Mouse (Mus musculus): ENCODE data around the gene Rhoh. TPM values are rescaled to one million over a fixed set of nuclear protein-coding genes. Genes with fewer than 3 reads are reported as not detected.

Rhoh gene
- total and polyA plus RNA-seq, 2 experiments from 2014 or later = 0.42 to 0.45 TPM

DNA sequence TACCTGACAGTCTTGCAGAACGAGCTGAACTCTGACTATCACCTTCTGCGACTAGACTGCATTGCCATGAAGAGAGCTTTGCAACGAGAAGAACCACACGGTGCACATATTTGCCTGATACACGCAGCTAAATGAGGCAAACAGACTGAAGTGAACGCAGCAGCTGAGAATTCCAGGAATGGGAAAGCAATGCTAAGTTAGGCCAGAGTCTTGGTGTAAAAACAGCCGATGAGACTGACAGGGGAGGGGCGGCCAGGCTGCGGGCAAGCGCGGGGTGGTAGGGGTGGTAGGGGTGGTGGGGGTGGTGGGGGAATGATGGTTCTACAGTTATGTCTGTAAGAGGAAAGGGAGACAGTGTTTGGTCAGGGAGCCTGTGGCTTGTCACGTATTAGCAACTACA, 2.1 kb upstream of the Rhoh start:
- TF ChIP-seq CTCF (IDR thresholded peaks at IDR 0.05; ENCODE audit: low read depth) = no peak
- Histone ChIP-seq H3K36me3 (ENCODE audit: insufficient read depth, low read length) (no peaks in the 10 kb centered on the region), H3K4me3 (ENCODE audit: low read length) (no peak overlapping the region), H3K4me1 (ENCODE audit: insufficient read depth, low read length) (no peaks in the 10 kb centered on the region), H3K4me2 (ENCODE audit: low read depth, low read length) (no peak overlapping the region), H3K9me3 (ENCODE audit: low read length) (no peaks in the 10 kb centered on the region), H3K9ac (replicated peaks; ENCODE audit: low read length) (no peak overlapping the region), H3K27ac (0 out of 2 replicates have a peak overlapping the region, but pooled peaks have one; percentile 36), H3K27me3 (ENCODE audit: insufficient read depth, low read length) (no peaks in the 10 kb centered on the region)
- WGBS = 59% methylated on average over 12 of the region's 12 CpGs
- ATAC-seq (no peak), DNase-seq (ENCODE audit: low spot score) (no peak)

DNA sequence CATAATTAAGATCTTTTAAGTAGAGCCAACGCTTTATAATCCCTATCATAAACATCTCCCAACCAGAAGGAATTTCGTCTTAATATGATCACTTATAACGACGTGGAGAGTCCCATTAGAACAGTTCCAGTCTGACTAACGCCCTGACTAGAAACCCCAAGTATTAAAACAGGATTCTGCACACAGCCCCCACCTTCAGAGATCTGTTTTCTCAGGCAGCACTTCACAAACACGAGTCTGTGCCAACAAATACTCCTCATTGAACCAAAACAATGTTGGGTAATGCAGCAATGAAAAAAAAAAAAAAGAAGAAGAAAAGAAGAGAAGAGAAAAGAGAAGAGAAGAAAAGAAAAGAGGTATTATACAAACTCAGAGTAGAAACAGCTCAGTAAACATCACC, 1.6 kb upstream of the Rhoh start:
- DNase-seq (ENCODE audit: low spot score) = no peak
- ATAC-seq = no peak
- 61% methylated on average over 6 of the region's 6 CpGs for WGBS

DNA sequence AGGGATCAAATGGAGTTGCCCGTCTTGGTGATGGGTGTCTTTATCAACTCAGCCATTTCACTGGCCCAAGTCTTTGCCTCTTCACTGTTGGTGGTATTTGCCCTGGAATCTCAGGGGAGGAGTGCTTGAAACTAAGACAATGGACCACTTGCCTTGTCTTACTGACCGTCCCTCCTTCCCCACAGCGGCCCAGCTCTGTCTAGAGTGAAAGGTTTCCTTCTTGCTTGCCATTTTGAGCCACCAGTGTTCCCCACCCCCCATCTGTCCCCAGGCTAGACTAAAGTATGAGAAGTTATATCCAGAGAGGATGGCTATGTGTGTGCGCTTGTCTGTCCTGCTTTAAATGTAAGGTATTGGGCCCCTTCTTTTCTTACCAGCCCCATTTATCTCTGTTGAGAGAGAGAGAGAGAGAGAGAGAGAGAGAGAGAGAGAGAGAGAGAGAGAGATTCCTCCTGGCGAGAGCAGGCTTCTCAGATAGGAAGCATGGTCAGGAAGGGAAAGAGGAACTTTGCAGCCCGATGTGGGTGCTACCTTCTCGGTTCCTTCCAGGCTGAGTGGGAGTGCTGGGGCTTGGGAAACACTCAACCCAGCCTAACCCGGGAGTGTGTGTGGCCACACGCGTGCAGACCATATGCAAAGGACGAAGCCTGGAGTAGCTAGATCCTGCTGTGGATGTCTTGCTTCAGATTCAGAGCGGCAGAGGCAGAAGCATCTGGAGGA, 572 bp upstream of the Rhoh start:
- no peak for TF ChIP-seq CTCF (IDR thresholded peaks at IDR 0.05; ENCODE audit: low read depth)
- Histone ChIP-seq H3K27me3 (ENCODE audit: insufficient read depth, low read length) (no peaks in the 10 kb centered on the region), H3K36me3 (ENCODE audit: insufficient read depth, low read length) (no peaks in the 10 kb centered on the region), H3K4me1 (ENCODE audit: insufficient read depth, low read length) (no peaks in the 10 kb centered on the region), H3K27ac (no peak overlapping the region), H3K9ac (replicated peaks; ENCODE audit: low read length) (no peak overlapping the region), H3K9me3 (ENCODE audit: low read length) (no peaks in the 10 kb centered on the region), H3K4me2 (ENCODE audit: low read depth, low read length) (no peak overlapping the region), H3K4me3 (ENCODE audit: low read length) (no peak overlapping the region)
- WGBS = 73% methylated on average over 12 of the region's 12 CpGs
- ATAC-seq (no peak), DNase-seq (ENCODE audit: low spot score) (no peak)

More for the DNA sequence above, 1.6 kb upstream of the Rhoh start:
- H3K4me1 ChIP-seq (ENCODE audit: insufficient read depth, low read length) = no peaks in the 10 kb centered on the region
- no peak overlapping the region for H3K4me3 ChIP-seq (ENCODE audit: low read length)
- H3K9ac ChIP-seq (replicated peaks; ENCODE audit: low read length) = no peak overlapping the region
- H3K4me2 ChIP-seq (ENCODE audit: low read depth, low read length) = no peak overlapping the region
- no peaks in the 10 kb centered on the region for H3K9me3 ChIP-seq (ENCODE audit: low read length)
- no peaks in the 10 kb centered on the region for H3K36me3 ChIP-seq (ENCODE audit: insufficient read depth, low read length)
- H3K27ac ChIP-seq = no peak overlapping the region
- no peak for TF ChIP-seq CTCF (IDR thresholded peaks at IDR 0.05; ENCODE audit: low read depth)
- H3K27me3 ChIP-seq (ENCODE audit: insufficient read depth, low read length) = no peaks in the 10 kb centered on the region

DNA sequence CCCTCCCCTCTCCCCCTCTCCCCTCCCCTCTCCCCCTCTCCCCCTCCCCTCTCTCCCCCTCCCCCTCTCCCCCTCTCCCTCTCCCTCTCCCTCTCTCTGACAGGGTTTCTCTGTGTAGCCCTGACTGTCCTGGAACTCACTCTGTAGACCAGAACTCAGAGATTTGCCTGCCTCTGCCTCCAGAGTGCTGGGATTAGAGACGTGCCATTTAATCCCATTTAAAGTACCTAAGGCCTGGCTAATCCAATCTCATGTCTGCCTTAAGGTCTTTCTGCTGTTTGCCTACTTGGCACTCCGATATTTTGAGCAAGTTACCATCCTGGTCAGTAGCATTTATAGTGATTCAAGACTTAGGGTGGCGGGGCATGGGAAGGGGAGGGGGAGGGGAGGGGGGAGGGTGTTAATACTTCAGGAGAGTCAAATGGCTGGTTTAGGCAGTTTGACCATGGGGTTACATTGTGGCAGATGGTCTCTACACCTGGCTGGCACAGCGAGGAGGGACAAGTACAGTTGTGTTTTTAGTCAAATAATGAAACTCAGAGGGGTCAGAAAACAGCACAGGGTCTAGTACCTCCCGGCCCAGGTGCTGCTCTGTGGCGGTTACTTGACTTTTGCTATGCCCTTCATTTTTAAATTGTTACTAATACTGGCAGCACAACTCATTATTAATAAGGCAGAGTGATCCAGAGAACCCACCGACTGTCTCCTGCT, 1.4 kb downstream of the Rhoh start:
- H3K4me2 ChIP-seq (ENCODE audit: low read depth, low read length) = no peak overlapping the region
- 94% methylated on average over 7 of the region's 7 CpGs for WGBS
- TF ChIP-seq CTCF (IDR thresholded peaks at IDR 0.05; ENCODE audit: low read depth) = no peak
- H3K4me3 ChIP-seq (ENCODE audit: low read length) = no peak overlapping the region
- no peak overlapping the region for H3K9ac ChIP-seq (replicated peaks; ENCODE audit: low read length)
- no peaks in the 10 kb centered on the region for H3K9me3 ChIP-seq (ENCODE audit: low read length)
- no peaks in the 10 kb centered on the region for H3K36me3 ChIP-seq (ENCODE audit: insufficient read depth, low read length)
- ATAC-seq (no peak), DNase-seq (ENCODE audit: low spot score) (no peak)
- H3K4me1 ChIP-seq (ENCODE audit: insufficient read depth, low read length) = no peaks in the 10 kb centered on the region
- H3K27me3 ChIP-seq (ENCODE audit: insufficient read depth, low read length) = no peaks in the 10 kb centered on the region
- H3K27ac ChIP-seq = no peak overlapping the region

DNA sequence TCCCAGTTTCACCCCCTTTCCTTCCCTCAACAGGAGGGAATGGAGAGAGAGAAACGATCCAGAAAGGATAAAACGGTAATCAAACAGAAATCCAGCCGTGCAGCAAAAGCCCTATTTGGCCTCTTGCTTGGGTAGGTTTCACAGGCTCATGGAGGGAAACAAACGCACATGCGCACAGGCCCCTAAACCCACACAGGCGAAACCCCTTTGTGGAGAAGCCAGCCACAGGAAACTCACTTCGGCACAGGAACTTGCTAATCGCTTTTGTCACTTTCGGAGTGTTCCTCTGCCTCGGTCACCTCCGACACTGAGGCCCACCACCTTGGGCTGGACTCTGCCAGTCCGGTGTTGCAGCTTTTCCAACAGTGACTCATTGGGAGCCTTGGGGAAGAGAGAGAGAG, 2.3 kb downstream of the Rhoh start:
- DNase-seq (ENCODE audit: low spot score) (no peak), ATAC-seq (no peak)

DNA sequence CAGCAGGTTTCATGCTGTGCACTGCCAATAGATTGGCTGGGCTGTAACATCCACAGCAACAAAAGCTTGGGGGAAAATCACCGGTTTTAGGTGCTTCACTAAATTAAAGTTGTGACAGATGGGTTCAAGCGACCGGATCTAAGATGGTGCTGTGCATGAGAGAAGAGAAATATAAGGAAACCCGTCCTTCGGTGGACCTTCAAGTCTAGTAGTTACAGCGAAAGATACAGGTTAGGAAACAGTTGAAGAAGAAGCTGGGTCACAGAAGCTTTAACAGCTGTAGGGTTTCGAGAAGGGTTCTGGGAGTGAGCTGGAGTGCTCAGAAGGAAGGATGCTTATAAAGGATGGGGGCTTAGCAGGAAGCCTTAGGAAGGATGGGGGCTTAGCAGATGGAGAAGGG, 3.5 kb downstream of the Rhoh start:
- WGBS = 90% methylated on average over 7 of the region's 7 CpGs
- DNase-seq (ENCODE audit: low spot score) = no peak

More for the DNA sequence above, 2.3 kb downstream of the Rhoh start:
- Histone ChIP-seq H3K36me3 (ENCODE audit: insufficient read depth, low read length) (no peaks in the 10 kb centered on the region), H3K4me2 (ENCODE audit: low read depth, low read length) (no peak overlapping the region), H3K4me1 (ENCODE audit: insufficient read depth, low read length) (no peaks in the 10 kb centered on the region), H3K27ac (no peak overlapping the region), H3K27me3 (ENCODE audit: insufficient read depth, low read length) (no peaks in the 10 kb centered on the region), H3K9ac (replicated peaks; ENCODE audit: low read length) (no peak overlapping the region), H3K9me3 (ENCODE audit: low read length) (no peaks in the 10 kb centered on the region), H3K4me3 (ENCODE audit: low read length) (no peak overlapping the region)
- no peak for TF ChIP-seq CTCF (IDR thresholded peaks at IDR 0.05; ENCODE audit: low read depth)
- WGBS = 78% methylated on average over 12 of the region's 12 CpGs

DNA sequence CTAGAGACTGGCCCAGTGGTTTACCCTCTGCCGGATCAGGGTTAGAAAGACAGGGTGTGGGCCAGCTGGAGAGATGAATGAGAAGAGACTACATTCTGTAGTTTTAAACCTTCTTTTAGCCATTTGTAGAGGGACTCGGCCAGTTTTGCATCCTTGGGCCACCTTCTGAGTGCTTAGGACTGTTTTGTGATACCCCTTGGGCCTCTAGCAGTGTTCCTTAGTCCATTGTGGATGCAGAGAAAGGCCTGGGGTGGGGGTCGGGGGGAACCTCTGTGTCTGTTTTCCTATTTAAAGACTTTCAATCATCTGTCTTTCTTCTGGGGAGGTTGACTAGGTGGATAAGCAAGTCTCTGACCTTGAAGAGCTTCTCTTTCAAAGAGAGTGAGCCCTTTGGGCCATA, 3.9 kb downstream of the Rhoh start:
- Histone ChIP-seq H3K27me3 (ENCODE audit: insufficient read depth, low read length) (no peaks in the 10 kb centered on the region), H3K9me3 (ENCODE audit: low read length) (no peaks in the 10 kb centered on the region), H3K9ac (replicated peaks; ENCODE audit: low read length) (no peak overlapping the region), H3K4me1 (ENCODE audit: insufficient read depth, low read length) (no peaks in the 10 kb centered on the region), H3K36me3 (ENCODE audit: insufficient read depth, low read length) (no peaks in the 10 kb centered on the region), H3K27ac (no peak overlapping the region), H3K4me3 (ENCODE audit: low read length) (no peak overlapping the region), H3K4me2 (ENCODE audit: low read depth, low read length) (no peak overlapping the region)
- ATAC-seq (no peak), DNase-seq (ENCODE audit: low spot score) (no peak)
- WGBS = 82% methylated on average over 3 of the region's 3 CpGs
- TF ChIP-seq CTCF (IDR thresholded peaks at IDR 0.05; ENCODE audit: low read depth) = no peak

More for the DNA sequence above, 3.5 kb downstream of the Rhoh start:
- H3K4me2 ChIP-seq (ENCODE audit: low read depth, low read length) = no peak overlapping the region
- H3K4me3 ChIP-seq (ENCODE audit: low read length) = no peak overlapping the region
- H3K36me3 ChIP-seq (ENCODE audit: insufficient read depth, low read length) = no peaks in the 10 kb centered on the region
- no peaks in the 10 kb centered on the region for H3K27me3 ChIP-seq (ENCODE audit: insufficient read depth, low read length)
- no peaks in the 10 kb centered on the region for H3K4me1 ChIP-seq (ENCODE audit: insufficient read depth, low read length)
- TF ChIP-seq CTCF (IDR thresholded peaks at IDR 0.05; ENCODE audit: low read depth) = no peak
- H3K27ac ChIP-seq = no peak overlapping the region
- no peak for ATAC-seq
- H3K9ac ChIP-seq (replicated peaks; ENCODE audit: low read length) = no peak overlapping the region
- H3K9me3 ChIP-seq (ENCODE audit: low read length) = no peaks in the 10 kb centered on the region
